Mouse (Mus musculus): ENCODE data around the gene Olfr328.
"Not testable (repeated sequence)": the region's sequence is repeated elsewhere in the genome, so short reads cannot be mapped to it uniquely, and the experiment has no call there.

DNA sequence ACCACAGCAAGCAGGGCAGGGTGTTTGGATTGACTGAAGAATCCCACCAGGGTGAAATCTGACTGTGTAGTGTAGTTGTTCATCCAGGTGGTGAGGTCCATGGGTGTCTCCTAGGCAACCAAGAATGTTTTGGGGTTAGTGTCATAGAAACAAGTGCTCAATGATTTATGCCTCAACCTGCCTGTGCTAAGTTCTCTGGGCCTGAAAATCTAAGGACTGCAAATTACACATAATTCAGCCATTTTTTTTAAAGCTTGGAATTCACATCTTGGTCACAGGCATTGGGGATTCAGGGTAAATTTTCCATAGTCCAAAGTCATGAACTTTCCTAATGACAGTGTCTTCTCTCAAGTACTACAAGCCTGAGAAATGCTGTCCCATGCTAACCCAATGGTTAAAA lies 53.0 kb downstream of the Olfr328 start, which contains the start of gene Olfr331:
- not testable (repeated sequence) for TF ChIP-seq EP300 (optimal IDR thresholded peaks at IDR 0.05); CTCF (IDR thresholded peaks at IDR 0.05; ENCODE audit: low read depth)
